Mouse (Mus musculus): Measurements from ENCODE around the gene Olfr70.

DNA sequence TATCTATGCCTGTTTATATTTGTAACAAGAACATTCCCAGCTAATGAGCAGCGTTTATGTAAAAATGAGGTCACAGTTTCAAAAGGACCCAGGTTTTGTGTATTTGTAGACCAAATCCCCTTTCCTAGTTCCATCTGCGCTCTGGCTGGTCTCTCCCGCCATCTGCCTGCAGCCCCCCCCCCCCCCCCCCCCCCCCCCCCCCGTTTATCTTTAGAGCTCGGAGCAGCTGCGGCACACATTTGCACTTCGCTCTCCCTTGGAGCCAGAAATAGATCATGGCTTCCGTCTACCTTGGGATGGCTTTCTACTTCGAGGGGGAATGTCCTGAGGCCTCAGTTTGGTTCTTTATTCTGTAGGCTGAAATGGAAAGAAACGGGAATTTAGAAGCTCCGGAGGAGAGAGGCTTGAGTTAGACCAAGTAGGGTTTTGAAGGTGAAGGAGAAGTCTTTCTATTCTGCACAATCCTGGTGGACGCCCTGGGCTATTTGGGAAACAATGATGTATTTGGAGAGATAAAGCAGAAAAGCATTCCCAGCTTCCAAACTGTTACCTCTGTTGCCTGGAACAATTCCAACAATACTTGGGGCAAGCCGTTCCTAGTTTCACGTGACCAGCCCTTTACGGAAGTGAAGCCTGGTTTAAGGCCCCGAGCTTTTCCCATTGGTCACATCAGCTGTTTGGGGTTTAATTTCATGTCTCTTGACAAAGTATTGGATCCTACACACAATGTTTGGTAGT lies 20.1 kb upstream of the Olfr70 start:
- TF ChIP-seq CTCF (IDR thresholded peaks at IDR 0.05; ENCODE audit: borderline replicate concordance, insufficient read depth, low read length), result no peak
- TF ChIP-seq POLR2A (IDR thresholded peaks at IDR 0.05; ENCODE audit: low read depth, low read length), result no peak
